Mouse (Mus musculus): ENCODE measurements around the gene Gm8909.

DNA sequence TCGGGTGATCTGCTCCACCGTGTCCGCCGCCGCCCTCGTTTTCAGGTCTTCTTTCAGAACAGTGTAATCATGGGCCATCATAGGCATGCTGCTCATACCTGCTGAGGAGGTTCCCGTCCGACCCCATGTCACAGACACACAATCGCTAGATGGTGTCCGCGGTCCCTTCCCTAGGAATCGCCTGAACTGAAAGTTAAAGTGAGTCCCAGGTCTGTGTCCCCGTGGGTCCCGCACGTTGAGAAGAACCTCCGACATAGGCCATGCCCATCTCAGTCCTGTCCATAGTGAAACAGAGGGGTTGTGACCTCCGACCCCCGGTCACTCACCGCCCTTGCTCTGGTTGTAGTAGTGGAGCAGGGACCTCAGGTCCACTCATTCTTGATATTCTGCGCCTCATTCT lies 47.2 kb upstream of the Gm8909 start:
- no peak for TF ChIP-seq POLR2A (IDR thresholded peaks at IDR 0.05; ENCODE audit: extremely low read depth, insufficient read depth, low read length)
- TF ChIP-seq CTCF (IDR thresholded peaks at IDR 0.05; ENCODE audit: extremely low read depth, insufficient read depth, low read length) = no peak
